27 mouse cellular contexts compared by ENCODE assay signal in the genomic region with DNA sequence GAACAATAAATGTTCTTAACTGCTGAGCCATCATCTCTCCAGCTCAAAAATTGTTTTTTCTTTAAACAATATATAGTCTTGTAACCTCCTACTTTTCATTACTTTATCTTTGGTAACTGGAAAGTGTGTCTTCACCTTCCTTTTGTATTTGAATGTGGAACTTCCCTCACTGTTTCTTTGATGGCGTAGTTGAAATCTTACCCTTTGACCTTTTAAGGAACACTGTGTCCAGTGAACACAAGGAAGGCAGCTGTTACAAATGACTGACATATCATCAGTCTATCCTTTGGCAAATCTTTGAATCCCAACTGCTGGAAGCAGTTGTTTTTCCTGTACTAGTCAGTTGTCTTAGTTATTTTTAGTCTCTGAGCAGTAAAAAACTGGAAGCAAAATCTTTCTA. TPM values are rescaled to one million over a fixed set of nuclear protein-coding genes. Genes with fewer than 3 reads are reported as not detected.
A peak's percentile ranks its signal among the peaks of the same experiment; 100 is the strongest.
DNase-seq lines count a peak whose midpoint lies in the region; ATAC-seq and TF ChIP-seq lines count a peak whose summit lies in the region.
"Had no signal": no experiment of that assay in that cellular context is flagged by ENCODE, and none has a peak within 500 bp of the region (broad histone marks: within the 10 kb centered on the region; RNA-seq: fewer than 3 reads in every experiment).

No protein-coding gene starts in this region.

- no peak overlapping the region for H3K9ac ChIP-seq in liver, adult 2 months (ENCODE audit: low read depth, low read length)
- no peak overlapping the region for H3K9ac ChIP-seq in liver, embryonic 12.5 days
- H3K9ac ChIP-seq: forebrain, embryonic 13.5 days; heart, embryonic 12.5 days; heart, embryonic 15.5 days; hindbrain, embryonic 13.5 days had no signal

- peaks cover 4% of the 10 kb centered on the region; the same call in 1 of the 2 replicates for H3K4me1 ChIP-seq in liver, adult 2 months (ENCODE audit: control insufficient read depth, insufficient read depth, low read length)
- peaks cover 15% of the 10 kb centered on the region for H3K4me1 ChIP-seq in liver, embryonic 12.5 days
- no peaks in the 10 kb centered on the region; the same call in 1 of the 2 replicates for H3K4me1 ChIP-seq in small intestine, adult 2 months (ENCODE audit: control insufficient read depth, insufficient read depth, insufficient read length, low read length)
- H3K4me1 ChIP-seq: forebrain, embryonic 10.5 days; hindbrain, embryonic 10.5 days had no signal

- no peaks in the 10 kb centered on the region for H3K9me3 ChIP-seq in liver, embryonic 12.5 days (replicated peaks)
- H3K9me3 ChIP-seq: forebrain, embryonic 13.5 days had no signal

- no peak for TF ChIP-seq CTCF in gastrocnemius, adult 2 months (IDR thresholded peaks at IDR 0.05)
- no peak for TF ChIP-seq CTCF in liver, adult 2 months (IDR thresholded peaks at IDR 0.05; ENCODE audit: low read depth, low read length)
- no peak for TF ChIP-seq CTCF in small intestine, adult 2 months (IDR thresholded peaks at IDR 0.05; ENCODE audit: extremely low read depth, insufficient read length, insufficient replicate concordance, low read depth, low read length)

- WGBS in liver, adult 2 months, result 20% methylated on average over 1 of the region's 1 CpGs
- 88% methylated on average over 1 of the region's 1 CpGs for WGBS in liver, embryonic 12.5 days (ENCODE audit: insufficient replicate concordance)
- WGBS in small intestine, adult 2 months, result 43% methylated on average over 1 of the region's 1 CpGs

- H3K4me3 ChIP-seq in gastrocnemius, adult 2 months, result no peak overlapping the region
- H3K4me3 ChIP-seq in liver, adult 2 months (ENCODE audit: insufficient read depth, low read depth, low read length), result no peak overlapping the region
- no peak overlapping the region for H3K4me3 ChIP-seq in liver, embryonic 12.5 days
- H3K4me3 ChIP-seq in small intestine, adult 2 months (ENCODE audit: low read depth, low read length), result no peak overlapping the region
- H3K4me3 ChIP-seq: forebrain, embryonic 10.5 days; forebrain, embryonic 13.5 days; heart, embryonic 12.5 days; heart, embryonic 15.5 days; hindbrain, embryonic 10.5 days; hindbrain, embryonic 13.5 days had no signal

- DNase-seq in gastrocnemius, adult 2 months, result no peak
- DNase-seq in gastrocnemius, postnatal 4 days (ENCODE audit: low spot score in 2 of 2), result no peak
- peak; percentile 58 for DNase-seq in liver, adult 2 months (ENCODE audit: extremely low read depth, low read depth, low spot score)
- DNase-seq in lung, postnatal 36 days, result peak; percentile 41
- DNase-seq in lung, postnatal 14 days, result no peak
- DNase-seq: adrenal gland, postnatal 10 days; adrenal gland, postnatal 36 days; cerebellum, adult 18-20 months; cerebellum, adult 9-10 months; cerebellum, postnatal 14 days; gastrocnemius, postnatal 14 days; heart, adult 18-20 months; heart, postnatal 10 days; heart, postnatal 36 days had no signal

- intact Hi-C loops in gastrocnemius, adult 2 months (cut with DNase I), result no loop called here

- peak overlapping the region; percentile 29 for H3K27ac ChIP-seq in gastrocnemius, adult 2 months
- no peak overlapping the region for H3K27ac ChIP-seq in liver, adult 2 months (replicated peaks; ENCODE audit: insufficient read depth, low read depth, low read length)
- no peak overlapping the region for H3K27ac ChIP-seq in liver, embryonic 12.5 days
- H3K27ac ChIP-seq in small intestine, adult 2 months (ENCODE audit: insufficient read depth, low read depth, low read length), result 0 out of 2 replicates have a peak overlapping the region, but pooled peaks have one; percentile 30
- H3K27ac ChIP-seq: forebrain, embryonic 10.5 days; forebrain, embryonic 13.5 days; heart, embryonic 15.5 days; hindbrain, embryonic 10.5 days; hindbrain, embryonic 13.5 days had no signal

- H3K36me3 ChIP-seq in liver, adult 2 months (ENCODE audit: control insufficient read depth, insufficient read depth, low read length), result peaks cover 8% of the 10 kb centered on the region
- H3K36me3 ChIP-seq in liver, embryonic 12.5 days, result peaks cover 66% of the 10 kb centered on the region
- peaks cover 6% of the 10 kb centered on the region for H3K36me3 ChIP-seq in small intestine, adult 2 months (ENCODE audit: control insufficient read depth, insufficient read depth, low read length)

- no peak for ATAC-seq in liver, embryonic 12.5 days
- ATAC-seq in megakaryocyte-erythroid progenitor cell, adult 5-6 weeks (replicated peaks; ENCODE audit: low FRiP score, low TSS enrichment, poor library complexity, severe bottlenecking), result no peak
- ATAC-seq: activated CD4-positive, CD25-positive, alpha-beta regulatory T cell, adult 4 months; forebrain, embryonic 13.5 days; forebrain, embryonic 16.5 days had no signal

- H3K4me2 ChIP-seq in liver, embryonic 12.5 days, result no peak overlapping the region
- H3K4me2 ChIP-seq: forebrain, embryonic 13.5 days; heart, embryonic 12.5 days; heart, embryonic 15.5 days; hindbrain, embryonic 13.5 days had no signal

- no peaks in the 10 kb centered on the region for H3K27me3 ChIP-seq in liver, adult 2 months (ENCODE audit: control insufficient read depth, insufficient read depth, low read length)
- H3K27me3 ChIP-seq in liver, embryonic 12.5 days (replicated peaks), result no peaks in the 10 kb centered on the region
- no peaks in the 10 kb centered on the region for H3K27me3 ChIP-seq in small intestine, adult 2 months (ENCODE audit: control insufficient read depth, insufficient read depth, low read length)
- H3K27me3 ChIP-seq: forebrain, embryonic 13.5 days; heart, embryonic 12.5 days; heart, embryonic 15.5 days; hindbrain, embryonic 13.5 days had no signal

- H3K79me2 ChIP-seq in liver, adult 2 months (ENCODE audit: control insufficient read depth, insufficient read depth, low read length), result peaks cover 44% of the 10 kb centered on the region

- TF ChIP-seq POLR2A in liver, adult 2 months (IDR thresholded peaks at IDR 0.05; ENCODE audit: extremely low read depth, insufficient read depth, low read length), result no peak
- no peak for TF ChIP-seq POLR2A in small intestine, adult 2 months (IDR thresholded peaks at IDR 0.05; ENCODE audit: low read depth, low read length)

RNA-seq across cellular contexts. Expression of a gene that starts 8.8 kb away (rescaled TPM):
- 10 to 100 TPM; 43.7 to 46.6 TPM for total RNA-seq in gastrocnemius, adult 2 months (2021)
- total RNA-seq in gastrocnemius, postnatal 4 days (2021), result 10 to 100 TPM; 84.7 to 88.0 TPM
- total RNA-seq in liver, adult 2 months (2014; rRNA removed), result 20.2 and 23.8 TPM in 2 replicates
- 28.6 and 30.7 TPM in 2 replicates for polyA plus RNA-seq in liver, adult 2 months (2012; rRNA removed)
- polyA plus RNA-seq in liver, embryonic 12.5 days (2016; fragmentation: Nextera tagmentation; extraction: Ambion mirVana), result 43.6 and 45.0 TPM in 2 replicates
- 20.6 and 48.2 TPM in 2 replicates for polyA plus RNA-seq in small intestine, adult 2 months (2012; rRNA removed)
- 38.6 and 48.6 TPM in 2 replicates for total RNA-seq in megakaryocyte-erythroid progenitor cell, adult 5-6 weeks (2014; fragmentation: Nextera tagmentation)
- 34.9 and 38.1 TPM in 2 replicates for total RNA-seq in megakaryocyte-erythroid progenitor cell, adult 5-6 weeks (2017)

RNA-seq across cellular contexts. Expression of a gene that starts 32.1 kb away (rescaled TPM):
- 10 to 100 TPM; 47.0 to 52.5 TPM for total RNA-seq in gastrocnemius, adult 2 months (2021)
- 10 to 100 TPM; 86.8 to 93.0 TPM for total RNA-seq in gastrocnemius, postnatal 4 days (2021)
- total RNA-seq in liver, adult 2 months (2014; rRNA removed), result 26.2 and 27.1 TPM in 2 replicates
- 18.8 and 23.0 TPM in 2 replicates for polyA plus RNA-seq in liver, adult 2 months (2012; rRNA removed)
- polyA plus RNA-seq in liver, embryonic 12.5 days (2016; fragmentation: Nextera tagmentation; extraction: Ambion mirVana), result 93.4 and 95.8 TPM in 2 replicates
- polyA plus RNA-seq in small intestine, adult 2 months (2012; rRNA removed), result 14.6 and 27.3 TPM in 2 replicates
- 65.2 and 70.9 TPM in 2 replicates for total RNA-seq in megakaryocyte-erythroid progenitor cell, adult 5-6 weeks (2014; fragmentation: Nextera tagmentation)
- total RNA-seq in megakaryocyte-erythroid progenitor cell, adult 5-6 weeks (2017), result 106 and 151 TPM in 2 replicates

RNA-seq across cellular contexts. Expression of a gene that starts 36.1 kb away (rescaled TPM):
- total RNA-seq in gastrocnemius, adult 2 months (2021), result not detected
- not detected for total RNA-seq in gastrocnemius, postnatal 4 days (2021)
- not detected in 2 replicates for total RNA-seq in liver, adult 2 months (2014; rRNA removed)
- not detected in 2 replicates for polyA plus RNA-seq in liver, adult 2 months (2012; rRNA removed)
- 0.12 TPM in 1 of 2 replicates, not detected in the other for polyA plus RNA-seq in liver, embryonic 12.5 days (2016; fragmentation: Nextera tagmentation; extraction: Ambion mirVana)
- polyA plus RNA-seq in small intestine, adult 2 months (2012; rRNA removed), result not detected in 2 replicates
- total RNA-seq in megakaryocyte-erythroid progenitor cell, adult 5-6 weeks (2014; fragmentation: Nextera tagmentation), result not detected in 2 replicates
- not detected in 2 replicates for total RNA-seq in megakaryocyte-erythroid progenitor cell, adult 5-6 weeks (2017)
- total RNA-seq: adrenal gland, adult 18-20 months; adrenal gland, postnatal 10 days; adrenal gland, postnatal 36 days; gastrocnemius, adult 18-20 months; gastrocnemius, postnatal 14 days; heart, adult 18-20 months; heart, postnatal 10 days; heart, postnatal 36 days had no signal
- polyA plus RNA-seq: activated CD4-positive, CD25-positive, alpha-beta regulatory T cell, adult 4 months; forebrain, embryonic 10.5 days; forebrain, embryonic 13.5 days; forebrain, embryonic 16.5 days; heart, embryonic 12.5 days; hindbrain, embryonic 13.5 days had no signal

RNA-seq across cellular contexts. Expression of a gene that starts 55.6 kb away (rescaled TPM):
- 10 to 100 TPM; 26.1 to 29.1 TPM for total RNA-seq in gastrocnemius, adult 2 months (2021)
- 10 to 100 TPM; 40.2 to 49.9 TPM for total RNA-seq in gastrocnemius, postnatal 4 days (2021)
- total RNA-seq in liver, adult 2 months (2014; rRNA removed), result 28.1 and 30.9 TPM in 2 replicates
- 49.1 and 90.1 TPM in 2 replicates for polyA plus RNA-seq in liver, adult 2 months (2012; rRNA removed)
- 30.7 and 32.7 TPM in 2 replicates for polyA plus RNA-seq in liver, embryonic 12.5 days (2016; fragmentation: Nextera tagmentation; extraction: Ambion mirVana)
- polyA plus RNA-seq in small intestine, adult 2 months (2012; rRNA removed), result 96.9 and 149 TPM in 2 replicates
- total RNA-seq in megakaryocyte-erythroid progenitor cell, adult 5-6 weeks (2014; fragmentation: Nextera tagmentation), result 102 and 114 TPM in 2 replicates
- 42.3 and 65.4 TPM in 2 replicates for total RNA-seq in megakaryocyte-erythroid progenitor cell, adult 5-6 weeks (2017)

Comparison
In these comparisons a context has a peak if more than half of its experiments do, and no peak if none do; other contexts are left out.
1. DNase-seq: peak in liver, adult 2 months (single experiment) and lung, postnatal 36 days (single experiment); none in gastrocnemius, adult 2 months (single experiment), gastrocnemius, postnatal 4 days (0 of 2) and lung, postnatal 14 days (single experiment).
2. H3K27ac ChIP-seq: peak in gastrocnemius, adult 2 months (single experiment) and small intestine, adult 2 months (single experiment); none in liver, adult 2 months (single experiment) and liver, embryonic 12.5 days (single experiment).